Mouse (Mus musculus): Measurements from ENCODE around the gene Gjd3. TPM values are rescaled to one million over a fixed set of nuclear protein-coding genes. Genes with fewer than 3 reads are reported as not detected.

The Gjd3 gene
- polyA plus RNA-seq, 1 experiment, result not detected

DNA sequence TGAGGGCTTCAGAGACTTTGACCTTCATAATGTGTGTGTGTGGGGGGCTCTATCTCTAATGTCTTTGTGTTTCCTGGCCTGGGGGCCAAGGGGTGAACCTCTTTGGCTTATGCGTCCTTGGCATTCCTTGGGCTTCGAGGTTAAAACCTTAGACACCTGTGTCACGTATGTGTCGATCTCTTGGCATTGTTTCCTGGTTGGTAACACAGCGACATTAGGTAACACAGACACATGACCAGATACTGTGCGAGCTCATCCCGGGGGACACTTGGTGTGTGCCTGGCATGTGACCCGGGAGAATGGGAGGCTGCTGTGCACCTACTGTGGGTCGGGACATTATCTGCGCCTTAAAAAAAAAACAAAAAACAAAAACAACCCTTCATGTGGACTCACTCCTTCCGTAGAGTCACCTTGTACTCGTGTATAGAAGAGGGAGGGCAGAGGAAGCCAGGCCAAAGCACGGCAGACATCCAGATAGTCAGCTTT, 28.9 kb downstream of the Gjd3 start:
- TF ChIP-seq MYOD1 (IDR thresholded peaks at IDR 0.05; ENCODE audit: control insufficient read depth, insufficient read length, low read depth), result no peak
- H3ac ChIP-seq (ENCODE audit: control insufficient read depth, insufficient read length, low read depth), result peak overlapping the region; percentile 7
- H3K79me2 ChIP-seq (ENCODE audit: control insufficient read depth, insufficient read depth), result peaks cover 99% of the 10 kb centered on the region
- H3K27me3 ChIP-seq (ENCODE audit: control insufficient read depth, insufficient read depth, insufficient read length), result no peaks in the 10 kb centered on the region
- H3K79me3 ChIP-seq (ENCODE audit: low read depth), result peaks cover 54% of the 10 kb centered on the region
- H3K36me3 ChIP-seq (ENCODE audit: control insufficient read depth, insufficient read depth), result peaks cover 43% of the 10 kb centered on the region
- H3K4me3 ChIP-seq (ENCODE audit: insufficient read depth, poor library complexity, severe bottlenecking), result no peak overlapping the region

DNA sequence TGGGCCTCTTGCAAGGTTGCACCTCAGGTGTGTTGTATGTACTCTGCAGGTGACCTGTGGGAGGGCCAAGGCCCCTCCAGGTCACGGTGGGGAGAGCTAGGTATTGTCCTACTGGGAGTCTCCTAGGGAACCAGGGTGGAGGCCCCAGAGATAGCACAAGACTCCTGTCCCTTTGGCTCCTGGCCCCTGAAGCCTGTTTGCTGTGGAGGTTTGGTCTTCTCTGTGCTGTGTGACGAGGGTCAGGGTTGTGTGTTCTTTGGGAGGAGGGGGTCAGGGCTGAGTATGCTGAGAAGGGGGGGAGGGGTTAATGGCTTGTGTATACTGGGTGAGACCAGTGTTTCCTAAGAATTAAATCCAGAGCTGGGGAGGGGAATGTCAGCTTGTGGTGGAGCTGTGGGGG, 29.5 kb downstream of the Gjd3 start:
- TF ChIP-seq MYOG (IDR thresholded peaks at IDR 0.05; ENCODE audit: control insufficient read depth, extremely low read depth, insufficient read length) (no peak), USF1 (IDR thresholded peaks at IDR 0.05; ENCODE audit: low read depth) (no peak), MAX (IDR thresholded peaks at IDR 0.05) (no peak), FOSL1 (IDR thresholded peaks at IDR 0.05; ENCODE audit: insufficient read depth, low read length, poor library complexity, severe bottlenecking) (no peak), MYOD1 (IDR thresholded peaks at IDR 0.05; ENCODE audit: control insufficient read depth, insufficient read length, low read depth) (no peak), CTCF (IDR thresholded peaks at IDR 0.05; ENCODE audit: control insufficient read depth, insufficient read depth, insufficient read length) (no peak), CEBPB (IDR thresholded peaks at IDR 0.05; ENCODE audit: low read depth) (no peak)
- peaks cover 58% of the 10 kb centered on the region for H3K79me3 ChIP-seq (ENCODE audit: low read depth)
- H3K36me3 ChIP-seq (ENCODE audit: control insufficient read depth, insufficient read depth), result peaks cover 43% of the 10 kb centered on the region
- peaks cover 99% of the 10 kb centered on the region for H3K79me2 ChIP-seq (ENCODE audit: control insufficient read depth, insufficient read depth)
- no peaks in the 10 kb centered on the region for H3K27me3 ChIP-seq (ENCODE audit: control insufficient read depth, insufficient read depth, insufficient read length)
- no peak overlapping the region for H3ac ChIP-seq (ENCODE audit: control insufficient read depth, insufficient read length, low read depth)
- no peak overlapping the region for H3K4me3 ChIP-seq (ENCODE audit: insufficient read depth, poor library complexity, severe bottlenecking)

DNA sequence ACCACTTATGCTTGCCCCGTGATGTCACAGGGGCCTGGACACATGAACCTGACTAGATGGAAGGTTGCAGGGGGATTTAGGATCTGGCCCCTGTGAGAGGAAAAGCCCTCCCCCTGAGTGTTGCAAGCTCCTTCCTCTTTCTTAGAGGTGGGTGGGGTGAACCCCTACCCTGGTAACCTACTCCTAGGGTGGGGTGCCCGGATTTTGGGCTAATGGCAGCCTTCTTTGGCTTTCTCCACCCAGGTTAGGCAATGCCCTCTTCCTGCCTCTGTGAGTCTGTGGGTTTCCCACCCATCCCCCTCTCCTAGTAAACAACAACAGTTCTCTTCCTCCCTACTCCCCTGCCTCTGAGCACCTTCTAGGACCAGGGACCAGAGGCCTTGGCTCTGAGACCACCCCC, 30.1 kb downstream of the Gjd3 start:
- H3K4me3 ChIP-seq (ENCODE audit: insufficient read depth, poor library complexity, severe bottlenecking), result no peak overlapping the region
- H3K36me3 ChIP-seq (ENCODE audit: control insufficient read depth, insufficient read depth), result peaks cover 41% of the 10 kb centered on the region
- peaks cover 64% of the 10 kb centered on the region for H3K79me3 ChIP-seq (ENCODE audit: low read depth)
- H3K27me3 ChIP-seq (ENCODE audit: control insufficient read depth, insufficient read depth, insufficient read length), result no peaks in the 10 kb centered on the region
- H3K79me2 ChIP-seq (ENCODE audit: control insufficient read depth, insufficient read depth), result peaks cover 99% of the 10 kb centered on the region
- H3ac ChIP-seq (ENCODE audit: control insufficient read depth, insufficient read length, low read depth), result no peak overlapping the region
- TF ChIP-seq CTCF (IDR thresholded peaks at IDR 0.05; ENCODE audit: control insufficient read depth, insufficient read depth, insufficient read length), result no peak
- TF ChIP-seq MYOD1 (IDR thresholded peaks at IDR 0.05; ENCODE audit: control insufficient read depth, insufficient read length, low read depth), result no peak
- no peak for TF ChIP-seq MYOG (IDR thresholded peaks at IDR 0.05; ENCODE audit: control insufficient read depth, extremely low read depth, insufficient read length)
- no peak for TF ChIP-seq CEBPB (IDR thresholded peaks at IDR 0.05; ENCODE audit: low read depth)
- TF ChIP-seq MAX (IDR thresholded peaks at IDR 0.05), result no peak
- no peak for TF ChIP-seq USF1 (IDR thresholded peaks at IDR 0.05; ENCODE audit: low read depth)
- no peak for TF ChIP-seq FOSL1 (IDR thresholded peaks at IDR 0.05; ENCODE audit: insufficient read depth, low read length, poor library complexity, severe bottlenecking)

DNA sequence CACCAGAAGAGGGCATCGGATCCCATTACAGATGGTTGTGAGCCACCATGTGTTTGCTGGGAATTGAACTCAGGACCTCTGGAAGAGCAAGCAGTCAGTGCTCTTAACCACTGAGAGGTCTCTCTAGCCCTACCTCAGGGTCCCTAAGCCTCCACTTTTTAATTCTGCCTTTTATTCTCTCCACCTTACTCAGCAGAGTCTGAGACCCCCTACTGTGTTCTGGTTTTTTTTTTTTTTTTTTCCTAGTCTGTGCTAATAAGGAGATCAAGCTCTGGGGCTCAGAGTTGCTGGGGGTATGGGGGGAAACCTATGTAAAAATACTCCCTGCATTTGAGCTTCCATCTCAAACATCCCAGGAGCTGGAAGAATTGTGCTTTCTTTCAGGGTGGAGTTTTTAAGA, 30.7 kb downstream of the Gjd3 start:
- Histone ChIP-seq H3K79me2 (ENCODE audit: control insufficient read depth, insufficient read depth) (peaks cover 100% of the 10 kb centered on the region), H3K36me3 (ENCODE audit: control insufficient read depth, insufficient read depth) (peaks cover 41% of the 10 kb centered on the region)

DNA sequence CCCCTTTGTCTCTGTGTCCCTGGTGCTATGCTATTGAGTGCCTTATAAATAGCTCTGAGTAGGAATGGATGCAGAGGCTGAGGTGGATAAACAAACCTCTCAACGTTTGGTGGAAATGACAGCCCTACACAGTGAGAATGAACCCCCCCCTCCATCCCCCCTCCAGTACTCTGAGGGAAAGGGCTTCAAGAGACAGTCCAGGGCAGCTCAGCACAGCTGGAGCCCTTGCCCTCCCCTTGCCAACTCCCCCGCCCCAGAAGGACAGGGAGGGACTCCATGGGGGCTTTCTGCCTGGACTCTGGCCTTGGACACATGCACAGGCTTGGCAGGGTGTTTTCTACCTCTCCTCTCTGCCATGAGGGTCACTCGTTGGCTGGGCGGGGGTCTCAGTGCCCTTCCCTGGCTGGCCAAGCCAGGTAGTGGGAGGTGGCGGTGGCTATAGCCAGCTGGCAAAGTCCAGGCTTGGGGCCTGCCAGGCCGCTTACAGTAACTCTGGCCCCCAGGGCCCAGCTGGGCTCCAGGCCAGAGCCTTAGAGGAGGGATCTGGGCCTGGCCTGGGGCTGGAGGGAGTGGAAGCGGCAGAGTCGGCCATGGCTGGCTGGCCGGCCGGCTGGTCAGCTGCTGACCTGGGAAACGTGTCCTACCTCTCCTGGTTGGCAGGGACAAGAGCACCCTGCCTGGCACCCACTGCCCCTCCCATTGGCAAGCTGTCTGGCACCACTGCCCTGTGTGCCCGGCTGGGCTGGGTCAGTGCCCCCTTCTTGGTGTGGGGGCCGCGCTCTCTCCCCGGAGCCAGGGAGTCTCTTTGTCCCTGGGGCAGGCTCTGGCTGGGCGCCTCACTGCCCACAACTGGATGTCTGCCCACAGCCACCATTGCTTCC, 31.6 kb downstream of the Gjd3 start:
- H3K79me2 ChIP-seq (ENCODE audit: control insufficient read depth, insufficient read depth), result peaks cover 100% of the 10 kb centered on the region
- no peak overlapping the region for H3K4me3 ChIP-seq (ENCODE audit: insufficient read depth, poor library complexity, severe bottlenecking)
- H3ac ChIP-seq (ENCODE audit: control insufficient read depth, insufficient read length, low read depth), result peak overlapping the region; percentile 66
- TF ChIP-seq USF1 (IDR thresholded peaks at IDR 0.05; ENCODE audit: low read depth) (no peak), CEBPB (IDR thresholded peaks at IDR 0.05; ENCODE audit: low read depth) (no peak), MYOD1 (IDR thresholded peaks at IDR 0.05; ENCODE audit: control insufficient read depth, insufficient read length, low read depth) (no peak), FOSL1 (IDR thresholded peaks at IDR 0.05; ENCODE audit: insufficient read depth, low read length, poor library complexity, severe bottlenecking) (no peak), CTCF (IDR thresholded peaks at IDR 0.05; ENCODE audit: control insufficient read depth, insufficient read depth, insufficient read length) (no peak), MYOG (IDR thresholded peaks at IDR 0.05; ENCODE audit: control insufficient read depth, extremely low read depth, insufficient read length) (no peak), MAX (IDR thresholded peaks at IDR 0.05) (no peak)
- H3K79me3 ChIP-seq (ENCODE audit: low read depth), result peaks cover 68% of the 10 kb centered on the region
- peaks cover 33% of the 10 kb centered on the region for H3K36me3 ChIP-seq (ENCODE audit: control insufficient read depth, insufficient read depth)
- no peaks in the 10 kb centered on the region for H3K27me3 ChIP-seq (ENCODE audit: control insufficient read depth, insufficient read depth, insufficient read length)

More for the DNA sequence above, 30.7 kb downstream of the Gjd3 start:
- no peak for TF ChIP-seq MYOG (IDR thresholded peaks at IDR 0.05; ENCODE audit: control insufficient read depth, extremely low read depth, insufficient read length)
- TF ChIP-seq CEBPB (IDR thresholded peaks at IDR 0.05; ENCODE audit: low read depth), result no peak
- no peak for TF ChIP-seq CTCF (IDR thresholded peaks at IDR 0.05; ENCODE audit: control insufficient read depth, insufficient read depth, insufficient read length)
- TF ChIP-seq MYOD1 (IDR thresholded peaks at IDR 0.05; ENCODE audit: control insufficient read depth, insufficient read length, low read depth), result no peak
- no peak for TF ChIP-seq FOSL1 (IDR thresholded peaks at IDR 0.05; ENCODE audit: insufficient read depth, low read length, poor library complexity, severe bottlenecking)
- no peak for TF ChIP-seq USF1 (IDR thresholded peaks at IDR 0.05; ENCODE audit: low read depth)
- TF ChIP-seq MAX (IDR thresholded peaks at IDR 0.05), result no peak
- peaks cover 66% of the 10 kb centered on the region for H3K79me3 ChIP-seq (ENCODE audit: low read depth)
- no peaks in the 10 kb centered on the region for H3K27me3 ChIP-seq (ENCODE audit: control insufficient read depth, insufficient read depth, insufficient read length)
- H3ac ChIP-seq (ENCODE audit: control insufficient read depth, insufficient read length, low read depth), result no peak overlapping the region
- H3K4me3 ChIP-seq (ENCODE audit: insufficient read depth, poor library complexity, severe bottlenecking), result no peak overlapping the region
